Mouse (Mus musculus) kidney, postnatal 14 days (tissue): ENCODE measurements around the gene Apol8.

Experiments used
- DNase-seq: peaks from one replicate; pipeline ENCODE4 v3.0.0; 2022; ENCODE audit warnings: mixed read lengths

Apol8 gene

DNA sequence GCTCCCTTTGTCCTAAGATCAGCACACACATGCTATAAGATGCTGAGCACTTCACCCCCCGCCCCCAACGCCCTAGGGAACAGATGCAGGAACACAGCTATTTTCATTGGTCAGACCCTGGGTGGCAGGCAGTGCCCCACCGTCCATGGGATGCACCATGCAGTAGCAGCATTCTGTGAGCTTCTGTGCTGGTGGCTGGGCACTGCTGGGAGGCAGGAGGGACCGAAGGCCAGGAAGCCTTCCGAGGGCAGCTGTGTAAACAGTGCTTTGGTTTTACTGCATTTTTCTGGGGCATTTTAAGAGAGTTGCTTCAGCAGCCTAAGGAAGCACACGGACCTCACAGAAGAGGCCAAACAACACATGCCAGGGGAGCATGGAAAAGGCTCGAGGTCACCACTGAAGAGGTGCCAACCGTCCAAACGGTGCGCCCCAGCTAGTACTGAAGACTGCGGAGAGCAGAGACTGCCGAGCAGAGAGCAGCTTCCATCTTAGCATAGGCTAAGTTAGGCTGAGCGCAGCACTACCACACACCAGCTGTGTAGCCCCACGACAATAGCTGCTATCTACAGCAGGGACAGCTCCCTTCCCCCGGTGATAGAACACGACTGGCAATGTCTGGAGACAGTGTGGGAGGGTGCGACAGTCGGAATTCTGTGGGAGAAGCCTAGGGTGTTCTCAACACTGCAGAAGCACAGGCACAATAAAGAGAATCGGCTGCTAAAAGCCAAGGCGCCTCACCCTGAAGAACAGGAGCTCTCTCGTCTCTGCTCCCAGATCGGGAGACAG lies 27.4 kb upstream of the Apol8 start:
- DNase-seq: no peak

DNA sequence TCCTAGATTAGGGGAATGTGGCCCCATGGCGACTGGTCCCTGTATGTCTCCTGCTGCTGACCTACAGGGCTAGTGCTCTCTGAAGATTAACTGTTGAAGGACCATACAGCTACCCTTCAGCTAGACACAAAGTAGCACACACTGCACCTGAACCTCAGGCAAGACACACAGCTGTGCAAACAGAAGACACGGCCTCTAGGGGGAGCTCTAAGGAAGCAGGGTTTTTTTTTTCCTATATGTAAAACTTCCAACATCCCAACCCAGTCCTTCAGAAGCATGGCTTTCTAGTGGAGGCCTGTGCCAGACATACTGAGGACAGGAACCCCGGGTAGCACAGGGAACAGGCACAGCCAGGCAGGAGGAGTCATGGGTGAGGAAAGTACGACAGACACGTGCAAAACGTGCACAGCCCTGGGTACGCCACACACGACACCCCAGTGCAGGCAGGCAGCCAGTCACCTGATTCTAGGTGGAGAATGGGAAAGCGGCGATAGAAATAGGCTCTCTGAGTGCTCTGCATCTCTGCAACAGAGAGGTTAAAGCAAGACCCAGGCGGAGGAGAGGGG lies 25.7 kb upstream of the Apol8 start:
- DNase-seq: peak; percentile 49

DNA sequence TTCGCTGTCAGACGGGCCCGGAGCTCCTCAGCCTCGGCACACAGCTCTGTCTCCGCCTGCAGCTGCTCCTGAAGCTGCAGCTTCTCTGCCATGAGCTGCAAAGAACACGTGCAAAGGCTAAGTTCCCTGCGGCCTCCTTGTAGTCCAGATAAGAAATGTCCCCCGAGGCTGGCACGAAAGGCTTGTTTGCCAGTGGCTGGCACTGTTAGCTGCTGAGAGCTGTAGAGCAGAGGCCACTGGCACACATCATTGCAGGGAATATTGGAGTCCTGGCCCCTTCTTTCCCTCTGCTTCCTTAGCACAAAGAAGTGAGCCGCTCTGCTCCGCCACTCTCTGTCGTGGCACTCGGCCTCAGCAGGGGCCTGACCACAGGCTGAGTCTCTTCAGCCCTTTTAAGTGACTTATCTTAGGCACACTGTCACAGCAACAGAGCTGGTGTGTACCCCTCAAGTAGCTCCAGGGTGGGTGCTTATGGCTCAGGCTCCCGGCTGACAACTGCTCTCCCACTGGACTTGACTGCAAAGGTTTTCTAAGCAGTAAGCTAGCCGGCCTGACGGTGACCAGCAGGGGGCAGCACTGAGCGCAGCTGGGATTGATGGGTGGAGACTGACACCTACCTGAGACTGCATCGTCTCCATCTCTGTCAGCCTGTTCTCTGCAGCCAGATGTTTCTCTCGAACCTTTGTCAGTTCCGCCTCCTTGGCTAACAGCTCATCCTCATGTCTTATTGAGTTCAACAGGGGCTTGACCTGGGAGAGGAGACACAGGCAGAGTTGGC lies 18.6 kb upstream of the Apol8 start:
- peak; percentile 78 for DNase-seq

DNA sequence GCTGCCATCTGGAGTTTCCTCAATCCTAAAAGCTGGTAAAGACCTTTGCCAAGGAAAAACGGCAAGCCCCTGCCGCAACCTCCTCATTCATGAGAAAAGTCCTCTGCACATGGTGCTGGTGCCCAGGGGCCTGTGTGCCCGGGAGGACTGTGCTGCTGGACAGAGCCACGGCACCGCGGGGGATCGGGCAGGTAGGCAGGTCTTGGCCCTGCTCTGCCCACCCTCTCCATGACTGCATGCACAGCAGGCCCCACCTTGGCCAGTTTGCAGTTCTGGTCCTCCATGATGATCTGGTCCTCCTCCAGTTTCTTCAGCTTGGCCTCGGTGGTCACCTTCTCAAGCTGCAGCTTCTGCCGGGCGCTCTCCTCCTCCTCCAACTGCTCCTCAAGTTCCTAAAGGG lies 17.5 kb upstream of the Apol8 start:
- DNase-seq: no peak

DNA sequence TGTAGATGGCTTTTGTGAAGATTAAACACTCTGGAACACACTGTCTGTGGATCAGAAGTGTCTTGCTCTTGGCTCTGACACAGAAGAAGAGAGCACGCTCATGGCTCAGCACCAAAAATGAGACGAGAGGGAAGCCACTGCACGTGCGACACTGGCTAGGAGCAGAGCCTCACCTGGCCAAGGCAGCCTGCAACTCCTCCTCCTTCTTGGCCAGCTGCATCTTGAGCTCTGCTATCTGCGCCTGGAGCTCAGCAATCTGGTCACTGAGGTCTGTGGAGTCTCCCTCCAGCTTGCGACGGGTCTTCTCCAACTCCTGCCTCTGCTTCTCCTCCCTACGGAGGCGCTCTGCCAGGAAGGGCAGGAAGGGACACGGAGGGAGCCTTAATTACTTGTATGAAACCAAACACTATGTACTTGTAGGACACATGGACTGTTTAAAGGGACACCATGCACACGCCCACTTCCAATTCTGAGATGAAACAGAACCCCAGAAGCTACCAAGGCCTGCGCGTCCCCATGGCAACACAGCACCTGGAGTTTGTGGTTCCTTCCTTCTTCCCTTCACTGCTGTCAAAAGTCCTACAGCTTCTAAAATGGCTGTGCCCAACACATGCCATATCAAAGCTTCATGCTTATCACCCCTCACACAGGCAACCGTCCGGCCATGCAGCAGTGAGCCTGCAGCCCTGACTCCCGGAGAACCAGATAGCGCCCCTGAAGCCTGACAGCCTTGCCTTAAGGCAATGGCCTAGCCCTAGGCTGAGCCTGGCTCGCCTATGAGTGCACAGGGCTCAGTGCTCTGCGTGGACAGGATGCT lies 16.5 kb upstream of the Apol8 start:
- DNase-seq: no peak

DNA sequence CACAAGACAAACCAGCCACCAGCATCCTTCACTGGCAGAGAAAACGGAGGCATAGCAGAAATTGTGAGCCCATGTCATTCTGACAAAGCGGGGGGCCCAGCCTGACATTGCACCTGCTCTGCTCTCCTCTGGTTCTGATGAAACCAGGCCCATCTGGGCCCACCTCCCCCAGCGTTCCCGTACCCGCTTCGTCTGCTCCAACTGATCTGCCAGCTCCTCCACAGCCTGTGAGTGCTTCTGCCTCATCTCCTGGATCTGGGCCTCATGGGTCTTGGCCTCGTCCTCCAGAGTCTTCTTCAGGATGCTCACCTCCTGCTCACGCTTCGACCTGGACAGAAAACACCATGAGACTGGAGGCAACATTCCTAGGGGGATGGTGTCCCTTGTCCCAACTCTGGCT lies 14.1 kb upstream of the Apol8 start:
- no peak for DNase-seq

DNA sequence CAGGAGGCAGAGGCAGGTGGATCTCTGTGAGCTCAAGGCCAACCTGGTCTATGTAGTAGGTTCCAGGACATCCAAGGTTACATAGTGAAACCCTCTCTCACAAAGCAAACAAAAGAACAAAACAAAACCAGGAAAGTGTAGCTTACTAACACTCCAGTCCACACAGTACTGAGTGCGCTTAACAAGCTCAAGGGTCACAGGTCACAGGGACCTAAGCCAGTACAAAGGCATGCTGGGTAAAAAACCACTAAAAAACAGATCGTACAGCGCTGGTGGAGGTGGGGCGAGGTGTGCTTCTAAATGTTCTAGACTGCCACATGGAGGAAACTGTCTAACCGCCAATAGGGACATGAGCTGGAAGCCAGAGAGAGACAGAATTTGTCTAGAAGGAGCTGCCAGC lies 13.5 kb upstream of the Apol8 start:
- DNase-seq: no peak

DNA sequence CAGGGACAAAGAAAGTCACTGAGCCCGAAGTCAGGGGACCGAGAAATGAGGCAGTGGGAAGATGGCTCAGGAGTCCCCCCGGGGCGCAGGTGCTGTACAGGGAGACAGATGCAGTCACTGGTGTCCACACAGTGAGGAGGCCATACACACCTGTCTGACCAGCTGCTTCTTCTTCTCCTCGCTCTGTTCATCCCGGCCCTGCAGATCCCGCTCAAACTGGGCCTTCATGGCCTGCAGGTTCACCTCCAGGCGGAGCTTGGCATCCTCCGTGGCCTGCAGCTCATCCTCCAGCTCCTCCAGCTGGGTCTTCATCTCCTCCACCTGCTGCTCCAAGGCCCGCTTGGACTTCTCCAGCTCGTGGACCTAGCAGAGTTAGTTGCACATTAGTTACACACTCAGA lies 10.2 kb upstream of the Apol8 start:
- no peak for DNase-seq

DNA sequence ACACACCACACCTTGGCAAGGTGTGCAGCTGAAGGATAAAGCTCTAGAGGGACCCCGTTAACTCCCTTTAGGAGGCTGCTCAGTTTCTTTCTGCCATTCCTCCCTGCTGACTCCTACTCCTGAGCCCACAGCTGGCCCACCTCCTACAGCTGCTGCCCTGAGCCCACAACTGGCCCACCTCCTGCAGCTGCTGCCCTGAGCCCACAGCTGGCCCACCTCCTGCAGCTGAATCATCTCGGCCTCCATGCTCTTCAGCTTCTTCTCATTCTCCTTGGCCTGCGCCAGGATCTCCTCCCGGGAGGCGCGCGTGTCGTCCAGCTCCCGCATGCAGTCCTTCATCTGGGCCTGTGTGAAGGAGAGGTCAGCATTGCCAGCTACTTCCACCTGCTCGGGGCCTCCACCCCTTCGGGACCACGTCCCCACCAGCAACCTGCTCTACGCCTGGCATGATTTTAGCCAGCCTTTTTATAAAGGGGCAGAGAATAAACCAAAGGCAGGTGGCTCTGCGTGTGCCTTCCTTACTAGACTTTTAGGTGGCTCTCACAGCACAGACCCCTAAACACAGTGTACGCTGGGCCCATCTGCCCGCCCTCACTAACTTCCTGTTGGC lies 8.8 kb upstream of the Apol8 start:
- DNase-seq: no peak

DNA sequence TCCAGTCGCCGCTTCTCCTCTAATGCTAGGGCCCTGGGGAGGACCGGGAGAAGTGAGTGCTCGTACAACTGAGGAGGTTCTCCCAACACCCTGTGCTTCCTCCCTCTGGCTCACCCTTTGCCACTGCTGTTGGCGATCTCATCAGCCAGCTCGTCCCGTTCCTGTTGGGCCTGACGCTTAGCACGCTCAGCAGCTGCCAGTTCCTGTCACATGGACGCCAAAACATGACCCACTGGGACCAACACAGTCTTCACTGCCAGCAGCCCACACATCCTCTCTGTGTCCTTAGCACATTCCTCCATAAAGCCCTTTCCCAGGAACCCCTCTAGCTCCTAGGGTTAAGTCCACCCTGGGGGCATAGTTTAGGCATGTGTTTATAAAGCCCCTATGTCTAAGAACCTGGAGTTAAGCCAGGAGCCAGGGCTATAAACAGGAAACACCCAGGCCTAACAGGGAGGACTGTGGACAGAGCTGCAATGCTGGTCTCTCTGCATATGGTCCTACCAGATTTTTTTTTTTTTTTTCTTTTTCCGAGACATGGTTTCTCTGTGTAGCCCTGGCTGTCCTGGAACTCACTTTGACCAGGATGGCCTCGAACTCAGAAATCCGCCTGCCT lies 7.7 kb upstream of the Apol8 start:
- peak; percentile 73 for DNase-seq

DNA sequence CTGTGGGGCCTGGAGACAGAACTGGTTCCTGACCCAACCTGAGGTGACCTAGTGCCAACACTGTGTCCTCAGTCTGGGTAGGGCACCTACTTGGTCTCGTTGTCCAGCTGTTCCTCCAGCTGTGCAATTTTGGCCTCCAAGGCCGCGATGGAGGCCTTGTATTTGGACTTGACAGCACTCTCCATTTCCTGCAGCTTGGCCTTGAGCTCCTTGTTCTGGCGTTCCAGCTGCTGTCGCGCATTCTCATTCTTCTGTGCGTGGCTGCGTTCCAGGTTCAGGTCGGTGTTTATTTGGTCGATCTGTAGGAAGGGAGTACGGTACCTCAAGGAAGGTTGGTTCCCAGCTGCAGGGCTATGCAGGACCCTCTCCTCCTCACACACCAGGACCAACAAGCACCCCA lies 6.9 kb upstream of the Apol8 start:
- no peak for DNase-seq

DNA sequence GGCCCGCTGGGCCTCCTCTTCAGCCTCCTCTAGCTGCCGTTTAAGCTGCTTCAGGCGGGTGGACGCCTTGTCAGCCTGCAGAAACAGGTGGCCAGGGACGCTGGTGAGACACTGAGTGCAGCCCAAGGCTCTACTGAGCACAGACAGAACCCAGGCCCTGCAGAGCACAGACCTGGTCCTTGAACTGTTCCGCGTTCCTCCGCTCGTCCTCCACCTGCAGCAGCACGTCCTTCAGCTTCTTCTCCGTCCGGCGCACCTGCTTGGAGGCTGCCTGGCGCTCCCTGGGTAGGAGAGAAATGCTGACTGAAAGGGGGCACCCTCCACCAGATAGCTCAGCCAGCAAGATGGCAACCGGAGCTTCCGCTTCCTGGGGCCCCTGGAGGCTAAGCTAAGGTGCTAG lies 6.2 kb upstream of the Apol8 start:
- DNase-seq: no peak

DNA sequence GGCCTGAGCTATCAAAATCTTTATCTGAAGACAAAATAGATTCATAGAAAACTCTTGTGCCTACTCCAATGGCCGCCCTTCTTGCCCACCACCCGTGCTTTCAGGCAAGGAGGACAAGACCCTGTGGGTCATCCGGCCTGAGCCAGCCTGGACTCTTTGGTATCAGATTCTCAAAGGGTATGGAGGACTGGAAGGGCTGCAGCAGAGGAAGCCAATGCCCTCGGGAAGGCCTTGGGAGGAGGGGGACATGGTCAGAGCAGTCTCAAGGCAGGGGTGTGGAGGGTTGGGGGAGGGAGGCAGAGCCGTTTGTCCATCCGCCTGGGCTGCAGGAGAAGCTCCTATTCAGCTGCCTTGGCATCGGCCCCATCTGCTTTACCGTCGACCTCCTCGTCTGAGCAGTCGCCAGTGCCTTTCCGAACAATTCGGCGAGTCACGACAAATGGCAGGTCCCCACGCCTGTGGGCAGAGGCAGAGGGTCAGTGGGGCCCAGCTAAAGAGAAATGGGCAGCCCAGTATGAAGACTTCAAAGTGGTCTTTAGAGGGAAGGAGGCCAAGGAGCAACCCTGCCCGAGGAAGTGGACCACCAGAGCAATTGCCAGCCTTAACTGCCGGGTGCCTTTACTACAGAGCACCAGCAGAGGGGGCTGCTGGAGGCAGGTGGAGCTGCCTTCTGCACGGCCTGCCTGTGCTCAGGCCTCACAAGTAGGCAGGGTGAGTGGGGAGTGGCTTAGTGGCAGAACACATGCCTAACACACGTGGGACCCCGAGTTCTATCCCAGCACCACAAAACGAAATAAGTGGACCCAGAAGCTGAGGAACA lies 5.0 kb upstream of the Apol8 start:
- DNase-seq: peak; percentile 47

DNA sequence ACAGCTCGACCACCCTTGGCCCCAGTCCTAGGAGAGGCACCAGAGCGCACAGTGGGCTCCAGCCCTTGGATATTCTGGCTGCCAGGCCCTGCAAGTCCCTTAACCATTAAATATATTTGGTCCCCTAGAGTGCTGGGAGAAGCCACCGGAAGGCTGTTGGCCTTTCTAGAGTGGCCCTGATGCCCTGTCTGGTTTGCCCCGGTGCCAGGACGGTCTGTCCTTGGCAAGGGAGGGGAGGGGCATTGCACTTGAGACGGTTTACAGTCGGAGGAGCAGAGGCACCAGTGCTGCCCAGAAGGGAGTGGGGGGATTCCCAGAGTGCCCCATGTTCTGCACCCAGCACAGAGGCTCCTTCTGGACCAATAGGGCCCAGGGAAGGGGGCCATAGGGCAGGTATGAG lies 4.3 kb upstream of the Apol8 start:
- DNase-seq: no peak

DNA sequence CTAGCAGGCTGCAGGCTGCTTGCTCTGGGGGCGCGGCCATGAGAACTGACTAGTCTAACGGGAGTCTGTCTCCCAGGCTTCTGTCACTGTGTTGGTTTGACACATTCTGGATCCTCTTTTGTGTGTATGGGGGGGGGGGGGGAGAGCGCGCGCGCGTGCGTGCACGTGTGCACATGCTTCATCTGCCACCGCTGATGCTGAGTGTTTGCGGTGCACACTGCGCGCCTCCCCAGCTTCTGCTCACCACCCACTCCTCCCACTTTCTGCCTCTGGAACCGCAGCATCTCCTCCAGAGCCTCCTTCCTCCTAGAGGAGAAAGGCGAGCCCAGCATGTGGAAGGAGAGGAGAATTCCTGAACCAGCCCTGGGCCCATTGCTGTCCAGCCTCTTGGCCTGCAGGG lies 3.2 kb upstream of the Apol8 start:
- DNase-seq: no peak

DNA sequence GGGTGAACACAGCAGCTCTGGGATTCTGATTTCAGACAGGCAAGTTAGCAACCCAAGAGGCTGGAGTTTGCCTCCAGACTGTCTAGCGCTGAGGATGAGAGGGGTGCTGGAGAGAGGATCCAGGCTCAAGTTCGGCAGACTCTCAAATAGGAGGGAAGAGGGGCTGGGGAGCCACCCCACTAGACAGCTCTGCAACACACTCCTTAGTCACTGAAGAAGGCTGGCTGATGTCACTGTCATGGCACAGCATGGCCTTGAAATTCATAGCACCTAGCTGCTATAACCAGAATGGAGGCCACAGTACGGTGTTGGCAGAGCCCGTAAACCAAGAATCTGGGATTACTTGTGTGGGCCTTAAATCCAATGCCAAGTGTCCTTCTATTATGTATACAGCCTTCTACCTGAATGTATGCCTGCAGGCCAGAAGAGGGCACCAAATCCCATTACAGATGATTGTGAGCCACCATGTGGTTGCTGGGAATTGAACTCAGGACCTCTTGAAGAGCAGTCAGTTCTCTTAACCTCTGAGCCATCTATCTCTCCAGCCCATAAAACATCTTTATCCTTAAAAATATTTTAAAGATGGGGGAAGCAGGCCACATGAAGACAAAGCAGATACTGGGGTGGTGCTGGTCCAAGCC lies 903 bp upstream of the Apol8 start:
- no peak for DNase-seq

DNA sequence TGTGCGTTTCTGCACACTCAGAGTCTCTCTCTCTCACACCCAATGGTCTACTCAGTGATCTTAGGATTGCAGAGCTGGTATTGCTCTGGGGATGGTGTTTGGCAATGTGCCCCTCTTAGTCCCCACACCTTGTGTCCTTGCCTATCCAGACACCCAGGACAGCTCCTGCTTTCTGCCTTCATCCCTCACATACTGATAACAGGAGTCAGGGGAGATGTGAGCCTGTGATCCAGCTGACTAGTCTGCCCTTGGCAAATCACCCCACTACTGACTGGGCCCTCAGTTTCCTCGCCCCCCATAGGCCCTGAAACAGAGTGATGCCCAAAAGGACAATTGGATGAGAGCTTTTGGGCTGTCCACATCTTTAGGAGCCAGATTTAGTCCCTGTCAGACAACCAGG lies 722 bp downstream of the Apol8 start:
- DNase-seq: no peak

DNA sequence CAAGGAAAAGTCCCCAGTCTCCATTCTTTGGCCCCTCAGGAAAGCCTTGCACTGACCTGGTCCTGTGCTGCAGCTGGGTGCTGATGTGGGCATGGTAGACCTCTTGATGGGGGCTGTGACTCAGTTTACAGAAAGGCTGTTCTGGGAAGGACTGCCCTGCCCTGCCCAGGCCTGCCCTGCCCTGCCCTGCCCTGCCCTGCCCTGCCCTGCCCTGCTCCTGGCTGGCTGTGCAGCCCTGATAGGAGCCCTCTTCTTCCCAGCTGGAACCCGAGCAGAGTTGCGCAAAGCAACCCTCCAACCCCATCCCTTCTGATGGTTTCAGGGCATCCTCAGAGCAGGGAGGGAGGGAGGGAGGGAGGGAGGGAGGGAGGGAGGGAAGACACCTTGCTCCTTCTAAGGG lies 1.7 kb downstream of the Apol8 start:
- no peak for DNase-seq

DNA sequence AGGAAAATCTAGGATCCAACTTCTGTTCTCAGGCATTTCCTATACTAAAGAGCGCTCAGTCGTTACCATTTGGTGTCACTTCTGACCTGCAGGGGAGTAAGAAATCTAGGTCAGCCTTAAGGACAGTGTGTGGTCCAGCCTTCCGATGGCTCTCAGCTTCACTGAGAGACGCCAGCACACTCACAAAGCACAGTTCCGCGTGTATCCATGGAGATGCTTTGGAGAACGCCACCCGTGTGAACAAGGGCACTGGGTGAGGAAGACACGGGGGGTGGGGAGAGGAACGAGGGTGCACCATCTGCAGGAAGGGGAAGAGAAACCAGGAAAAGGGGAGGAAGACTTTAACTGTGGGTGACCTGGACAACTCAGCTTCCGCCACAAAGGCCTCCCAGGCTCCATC lies 4.4 kb downstream of the Apol8 start:
- no peak for DNase-seq

DNA sequence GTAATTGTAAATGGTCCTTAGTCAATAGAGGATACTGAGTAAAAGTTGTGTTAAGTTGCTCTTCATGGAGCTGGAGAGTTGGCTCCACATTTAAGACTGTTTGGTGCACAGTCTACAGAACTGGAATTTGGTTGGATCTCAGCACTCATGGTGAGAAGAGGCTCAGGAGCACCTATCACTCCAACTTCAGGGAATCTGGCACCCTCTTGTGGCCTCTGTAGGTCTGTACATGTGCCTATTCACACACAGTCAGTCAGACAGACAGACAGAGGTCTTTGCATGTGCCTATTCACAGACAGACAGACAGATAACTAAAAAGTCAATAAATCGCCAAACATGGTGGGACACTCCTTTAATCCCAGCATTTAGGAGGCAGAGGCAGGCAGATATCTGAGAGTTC lies 6.3 kb downstream of the Apol8 start:
- no peak for DNase-seq

DNA sequence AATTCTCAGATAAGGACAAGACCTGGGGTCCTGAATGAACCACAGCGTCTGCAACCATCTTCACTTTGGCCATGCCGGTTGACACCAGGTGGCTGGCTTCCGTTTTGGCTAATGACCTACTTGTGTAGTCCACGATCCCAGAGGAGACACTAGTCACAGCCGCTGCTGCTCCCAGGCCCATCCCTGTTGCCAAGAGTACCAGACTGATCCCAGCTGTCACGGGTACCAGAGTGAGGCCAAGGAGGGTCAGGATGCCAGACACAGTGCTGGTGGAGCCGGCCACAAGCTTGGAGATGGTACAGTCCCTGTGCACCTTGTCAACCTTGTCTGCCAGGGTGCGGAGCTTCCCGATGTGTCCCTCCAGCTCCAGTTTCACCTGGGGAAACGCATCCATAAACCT lies 7.1 kb downstream of the Apol8 start:
- no peak for DNase-seq
